Mouse (Mus musculus) liver, embryonic 12.5 days (tissue): ENCODE measurements around the gene Tmem104. TPM values are rescaled to one million over a fixed set of nuclear protein-coding genes. Genes with fewer than 3 reads are reported as not detected.

Experiments
- ATAC-seq: fragments of 200-750 bp; cut with Nextera tagmentation; 2 replicates; pipeline ENCODE4 v1.8.0; 2017; ENCODE audit warnings: moderate number of reproducible peaks, mild to moderate bottlenecking, moderate library complexity
- H3K27ac ChIP-seq: fragments of 300-500 bp; sonication (generic); 2 replicates; pipeline ENCODE4 v1.5.1; 2016; ENCODE audit warnings: mild to moderate bottlenecking
- H3K27me3 ChIP-seq: fragments of 300-500 bp; sonication (generic); replicated peaks from 2 replicates; pipeline ENCODE4 v1.6.1; 2016; ENCODE audit warnings: mild to moderate bottlenecking, moderate library complexity
- H3K36me3 ChIP-seq: fragments of 300-500 bp; sonication (generic); 2 replicates; pipeline ENCODE4 v1.6.1; 2016; ENCODE audit warnings: mild to moderate bottlenecking, moderate library complexity
- H3K4me1 ChIP-seq: fragments of 300-500 bp; sonication (generic); 2 replicates; pipeline ENCODE4 v1.6.1; 2016
- H3K4me2 ChIP-seq: fragments of 300-500 bp; sonication (generic); 2 replicates; pipeline ENCODE4 v1.6.1; 2016; ENCODE audit warnings: mild to moderate bottlenecking, moderate library complexity
- H3K4me3 ChIP-seq: fragments of 300-500 bp; sonication (generic); 2 replicates; pipeline ENCODE4 v1.5.1; 2016; ENCODE audit warnings: mild to moderate bottlenecking, moderate library complexity
- H3K9ac ChIP-seq: fragments of 300-500 bp; sonication (generic); 2 replicates; pipeline ENCODE4 v1.6.1; 2016; ENCODE audit warnings: mild to moderate bottlenecking, moderate library complexity
- H3K9me3 ChIP-seq: fragments of 300-500 bp; sonication (generic); replicated peaks from 2 replicates; pipeline ENCODE4 v1.6.1; 2016; ENCODE audit warnings: mild to moderate bottlenecking, moderate library complexity
- WGBS: fragments of 180-500 bp; shearing (Covaris S2); methylation state at CpG from one replicate; pipeline ENCODE4 v1.1.7; 2016; ENCODE audit not compliant: insufficient replicate concordance; 5-methylcytosine and 5-hydroxymethylcytosine counted together
- microRNA-seq: library from miRNA; unstranded; fragments of <30 nt; microRNA quantifications from one replicate; pipeline ENCODE4, GENCODE M21; 2017
- polyA plus RNA-seq: library from polyadenylated mRNA; unstranded; fragments of >200 nt; fragmentation: Nextera tagmentation; extraction: Ambion mirVana; gene quantifications from 2 replicates; pipeline ENCODE4 v1.2.1, GENCODE M21; 2016

Gene Tmem104
- polyA plus RNA-seq, 1 experiment from 2014 or later: 7.5 TPM

GRCm38 (mm10) chr11:115292631-115293375 is 105.5 kb downstream of the Tmem104 start:
- WGBS: 42% methylated on average over 14 of the region's 14 CpGs
- Histone ChIP-seq H3K4me1 (peaks cover 17% of the 10 kb centered on the region; the same call in 1 of the 2 replicates), H3K9ac (no peak overlapping the region), H3K4me2 (peak overlapping the region; percentile 18), H3K27ac (peak overlapping the region; percentile 74), H3K36me3 (no peaks in the 10 kb centered on the region), H3K27me3 (peaks cover 23% of the 10 kb centered on the region), H3K4me3 (no peak overlapping the region), H3K9me3 (no peaks in the 10 kb centered on the region)
- ATAC-seq: peak; percentile 48

GRCm38 (mm10) chr11:115295939-115296338 is 108.7 kb downstream of the Tmem104 start:
- 76% methylated on average over 11 of the region's 11 CpGs for WGBS
- Histone ChIP-seq H3K9me3 (0 out of 2 replicates have a peak, but pooled peaks cover 3% of the 10 kb centered on the region), H3K27ac (no peak overlapping the region), H3K4me1 (peaks cover 17% of the 10 kb centered on the region; the same call in 1 of the 2 replicates), H3K4me3 (peak overlapping the region; percentile 42), H3K9ac (no peak overlapping the region), H3K27me3 (peaks cover 43% of the 10 kb centered on the region), H3K4me2 (peak overlapping the region; percentile 63), H3K36me3 (no peaks in the 10 kb centered on the region)
- no peak for ATAC-seq

Small RNA genes lying within 50 kb of the gene (microRNA-seq; reads per million reads assigned to microRNA genes)
- not detected for gene Gm25837

Other genes starting within 250 kb of the Tmem104 start
- not detected in 2 replicates for gene Cd300c, start 218.3 kb upstream of the Tmem104 start, polyA plus RNA-seq
- gene Cd300ld, start 197.6 kb upstream of the Tmem104 start, polyA plus RNA-seq: 0.48 and 0.67 TPM in 2 replicates
- gene Cd300c2, start 185.6 kb upstream of the Tmem104 start, polyA plus RNA-seq: 3.0 and 3.4 TPM in 2 replicates
- gene Cd300ld2, start 171.3 kb upstream of the Tmem104 start, polyA plus RNA-seq: not detected in 2 replicates
- gene Cd300ld4, start 160.5 kb upstream of the Tmem104 start, polyA plus RNA-seq: not detected in 2 replicates
- not detected in 2 replicates for gene Cd300ld5, start 149.7 kb upstream of the Tmem104 start, polyA plus RNA-seq
- gene Cd300ld3, start 139.1 kb upstream of the Tmem104 start, polyA plus RNA-seq: 0.23 TPM in 1 of 2 replicates, not detected in the other
- gene Cd300e, start 125.3 kb upstream of the Tmem104 start, polyA plus RNA-seq: 0.50 and 0.61 TPM in 2 replicates
- gene Rab37, start 96.1 kb upstream of the Tmem104 start, polyA plus RNA-seq: 4.7 and 6.1 TPM in 2 replicates
- gene Cd300lf, start 53.5 kb upstream of the Tmem104 start, polyA plus RNA-seq: 0.90 and 1.3 TPM in 2 replicates
- 74.5 and 75.7 TPM in 2 replicates for gene Slc9a3r1, start 24.1 kb upstream of the Tmem104 start, polyA plus RNA-seq
- gene Nat9, start 372 bp downstream of the Tmem104 start, polyA plus RNA-seq: 12.8 and 12.9 TPM in 2 replicates
- 0.51 and 0.62 TPM in 2 replicates for gene Grin2c, start 79.8 kb downstream of the Tmem104 start, polyA plus RNA-seq
- gene Fdxr, start 89.6 kb downstream of the Tmem104 start, polyA plus RNA-seq: 17.1 and 17.8 TPM in 2 replicates
- gene Fads6, start 110.2 kb downstream of the Tmem104 start, polyA plus RNA-seq: 2.2 and 2.4 TPM in 2 replicates
- not detected in 2 replicates for gene Otop2, start 119.7 kb downstream of the Tmem104 start, polyA plus RNA-seq
- 0.25 and 0.32 TPM in 2 replicates for gene Ush1g, start 134.6 kb downstream of the Tmem104 start, polyA plus RNA-seq
- not detected in 2 replicates for gene Otop3, start 147.2 kb downstream of the Tmem104 start, polyA plus RNA-seq
- gene Hid1, start 180.3 kb downstream of the Tmem104 start, polyA plus RNA-seq: 1.8 TPM in 2 replicates
- gene Cdr2l, start 194.4 kb downstream of the Tmem104 start, polyA plus RNA-seq: 4.2 TPM in 2 replicates
- gene Mrpl58, start 216.3 kb downstream of the Tmem104 start, polyA plus RNA-seq: 116 and 120 TPM in 2 replicates
- gene Atp5h, start 232.5 kb downstream of the Tmem104 start, polyA plus RNA-seq: 624 and 630 TPM in 2 replicates
- gene Kctd2, start 232.6 kb downstream of the Tmem104 start, polyA plus RNA-seq: 8.6 and 9.3 TPM in 2 replicates